Mouse (Mus musculus): ENCODE measurements around the gene Lzts2. TPM values are rescaled to one million over a fixed set of nuclear protein-coding genes. Genes with fewer than 3 reads are reported as not detected.

The Lzts2 gene
- polyA plus RNA-seq (2014; fragmentation: Illumina TruSeq; extraction: RNeasy Lipid Tissue Mini Kit (QIAGEN cat#74804); ENCODE audit: low read depth, low replicate concordance) = 4.9 TPM

GRCm38 (mm10) chr19:45014335-45014971 lies at the start of gene Lzts2:
Gene Lzts2, plus strand, starts transcription at chr19:45014414.

DNA sequence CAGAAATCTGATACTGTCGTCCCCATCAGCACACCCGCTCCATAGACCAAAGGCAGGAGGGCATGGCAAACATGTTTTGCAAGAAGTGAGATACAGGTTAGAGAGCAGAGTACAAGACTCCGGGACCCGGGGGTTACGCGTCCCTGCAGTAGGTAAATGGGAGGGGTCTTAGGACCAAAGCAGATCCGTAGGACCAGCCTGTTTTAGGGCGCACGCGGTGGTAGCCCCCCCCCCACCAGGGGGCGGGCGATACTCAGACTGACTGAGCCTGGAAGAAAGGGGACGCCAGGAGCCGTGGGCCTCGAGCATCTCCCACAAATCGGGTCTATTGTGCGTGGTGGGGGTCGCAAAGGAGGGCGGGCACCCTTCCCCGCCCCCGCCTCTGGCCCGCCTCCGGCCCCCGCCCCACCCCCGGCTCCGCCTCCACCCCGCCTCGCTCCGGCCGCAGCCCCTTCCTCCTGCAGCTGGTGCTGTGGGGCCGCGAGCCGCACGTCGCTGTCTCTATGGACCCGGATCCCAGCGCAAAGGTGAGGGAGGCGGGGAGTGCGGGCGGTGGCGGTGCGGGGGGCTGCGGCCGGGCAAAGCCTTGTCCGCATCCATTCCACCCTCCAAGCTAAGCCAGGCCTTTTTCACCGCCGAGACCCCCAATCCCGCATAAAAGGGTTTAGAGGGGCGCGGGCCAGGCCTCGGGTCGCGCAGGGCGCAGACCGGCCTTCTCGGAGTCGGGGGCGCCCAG lies 25.2 kb upstream of the Lzts2 start, which contains the start of gene Sema4g:
Gene Sema4g, plus strand, starts transcription at position 271 of the 736 bp plus-strand sequence.

GRCm38 (mm10) chr19:45005444-45005843 lies 8.8 kb upstream of the Lzts2 start, which contains the start of gene Twnk:
Gene Twnk, plus strand, starts transcription at chr19:45005663.

GRCm38 (mm10) chr19:45005957-45006712 lies 8.1 kb upstream of the Lzts2 start, which contains the start of gene Mrpl43:
Gene Mrpl43, minus strand, starts transcription at chr19:45006442.

GRCm38 (mm10) chr19:45045651-45046050 lies 31.4 kb downstream of the Lzts2 start, which contains the start of gene Pdzd7:
Gene Pdzd7, minus strand, starts transcription at chr19:45045717.

DNA sequence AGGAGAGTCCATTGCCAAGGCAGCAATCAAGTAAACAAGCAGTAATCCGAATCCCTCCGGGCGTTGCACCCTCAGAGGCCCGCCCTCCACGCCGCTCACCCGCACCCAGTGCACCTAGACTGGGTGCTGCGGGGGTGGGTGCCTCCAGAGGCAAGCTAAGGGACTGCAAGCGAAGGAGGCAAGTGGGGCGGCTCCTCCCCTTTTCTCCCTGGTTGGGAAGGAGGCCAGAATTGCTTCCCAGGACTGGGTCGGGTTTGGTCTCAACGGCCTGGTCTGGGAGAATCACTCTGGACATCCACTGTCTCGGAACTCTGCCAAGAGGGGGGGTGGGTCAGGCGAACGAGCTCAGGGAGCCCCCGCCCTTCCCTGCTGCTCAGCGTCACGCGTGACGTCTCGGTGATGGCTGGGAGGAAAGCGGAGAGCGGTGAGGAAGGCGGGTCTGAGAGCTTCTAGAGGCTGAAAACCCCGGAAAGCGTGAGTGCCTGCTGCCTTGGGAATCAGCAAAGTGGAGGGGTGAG lies 33.3 kb downstream of the Lzts2 start, which contains the start of gene Sfxn3:
Gene Sfxn3, plus strand, starts transcription at position 87 of the 518 bp plus-strand sequence.

GRCm38 (mm10) chr19:45074580-45075322 lies 60.5 kb downstream of the Lzts2 start, which contains the start of gene Kazald1:
Gene Kazald1, plus strand, starts transcription at chr19:45075241.

Other genes starting within 250 kb of the Lzts2 start
- 31.0 TPM for gene Slf2, start 83.3 kb upstream of the Lzts2 start, polyA plus RNA-seq (2014; fragmentation: Illumina TruSeq; extraction: RNeasy Lipid Tissue Mini Kit (QIAGEN cat#74804); ENCODE audit: low read depth, low replicate concordance)
- gene Sema4g, start 25.3 kb upstream of the Lzts2 start, polyA plus RNA-seq (2014; fragmentation: Illumina TruSeq; extraction: RNeasy Lipid Tissue Mini Kit (QIAGEN cat#74804); ENCODE audit: low read depth, low replicate concordance) = 3.1 TPM
- gene Twnk, start 8.8 kb upstream of the Lzts2 start, polyA plus RNA-seq (2014; fragmentation: Illumina TruSeq; extraction: RNeasy Lipid Tissue Mini Kit (QIAGEN cat#74804); ENCODE audit: low read depth, low replicate concordance) = 5.6 TPM
- gene Mrpl43, start 8.0 kb upstream of the Lzts2 start, polyA plus RNA-seq (2014; fragmentation: Illumina TruSeq; extraction: RNeasy Lipid Tissue Mini Kit (QIAGEN cat#74804); ENCODE audit: low read depth, low replicate concordance) = 12.8 TPM
- gene Pdzd7, start 31.3 kb downstream of the Lzts2 start, polyA plus RNA-seq (2014; fragmentation: Illumina TruSeq; extraction: RNeasy Lipid Tissue Mini Kit (QIAGEN cat#74804); ENCODE audit: low read depth, low replicate concordance) = not detected
- 11.8 TPM for gene Sfxn3, start 33.1 kb downstream of the Lzts2 start, polyA plus RNA-seq (2014; fragmentation: Illumina TruSeq; extraction: RNeasy Lipid Tissue Mini Kit (QIAGEN cat#74804); ENCODE audit: low read depth, low replicate concordance)
- not detected for gene Kazald1, start 60.8 kb downstream of the Lzts2 start, polyA plus RNA-seq (2014; fragmentation: Illumina TruSeq; extraction: RNeasy Lipid Tissue Mini Kit (QIAGEN cat#74804); ENCODE audit: low read depth, low replicate concordance)
- not detected for gene Tlx1, start 136.3 kb downstream of the Lzts2 start, polyA plus RNA-seq (2014; fragmentation: Illumina TruSeq; extraction: RNeasy Lipid Tissue Mini Kit (QIAGEN cat#74804); ENCODE audit: low read depth, low replicate concordance)
- gene Lbx1, start 221.4 kb downstream of the Lzts2 start, polyA plus RNA-seq (2014; fragmentation: Illumina TruSeq; extraction: RNeasy Lipid Tissue Mini Kit (QIAGEN cat#74804); ENCODE audit: low read depth, low replicate concordance) = not detected